Mouse (Mus musculus): ENCODE results near the gene Tmem132a. TPM values are rescaled to one million over a fixed set of nuclear protein-coding genes. Genes with fewer than 3 reads are reported as not detected.

Tmem132a gene
- polyA plus RNA-seq, 1 experiment from 2014 or later, result 77.5 TPM

DNA sequence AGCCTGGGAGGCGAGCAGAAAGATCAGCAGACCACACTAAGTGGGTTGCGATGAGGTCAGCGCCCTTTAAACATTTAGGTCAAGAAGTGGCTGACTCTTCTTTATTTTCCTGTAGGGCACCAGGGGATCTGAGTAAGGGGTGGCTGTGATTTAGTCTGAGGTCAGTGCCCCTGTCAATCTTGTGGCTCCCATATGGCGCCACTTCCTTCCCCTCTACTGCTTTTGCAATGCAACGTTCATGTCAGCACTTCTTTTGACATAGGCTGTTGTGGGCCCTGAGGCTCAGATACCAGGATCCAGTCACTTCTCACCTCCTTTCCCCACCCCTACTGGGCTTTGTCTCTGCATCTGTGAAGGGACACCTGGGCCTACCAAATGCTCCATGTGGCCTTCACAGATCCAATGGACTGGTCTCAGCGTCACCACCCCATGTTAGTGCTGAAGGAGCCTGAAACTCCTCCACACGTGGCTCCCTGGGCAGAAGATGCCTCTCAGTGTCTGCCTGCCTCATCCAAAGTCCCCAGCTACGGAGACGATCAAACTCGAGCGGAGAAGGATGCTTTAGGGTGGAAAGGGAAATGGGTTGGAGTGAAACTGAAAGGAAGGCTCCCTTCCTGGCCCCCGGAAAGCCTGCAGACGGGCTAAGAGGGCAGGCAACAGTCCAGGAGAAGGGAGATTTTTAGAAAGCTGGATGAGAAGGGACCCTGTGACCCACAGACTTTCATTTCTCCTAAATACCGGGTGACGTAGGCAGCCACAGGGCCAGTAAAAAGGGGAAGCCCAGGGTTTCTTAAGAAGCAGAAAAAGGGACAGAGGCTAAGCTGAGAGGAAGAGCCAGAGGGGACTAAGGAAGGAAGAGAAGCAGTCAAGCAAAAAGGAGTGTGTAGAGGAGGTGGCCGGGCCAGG is 27.8 kb downstream of the Tmem132a start:
- DNase-seq (ENCODE audit: low spot score), result no peak
- H3K27me3 ChIP-seq (ENCODE audit: insufficient read depth, poor library complexity, severe bottlenecking), result peaks cover 22% of the 10 kb centered on the region; the same call in 1 of the 2 replicates
- H3K9me3 ChIP-seq, result no peaks in the 10 kb centered on the region
- H3K36me3 ChIP-seq, result no peaks in the 10 kb centered on the region
- 41% methylated on average over 16 of the region's 16 CpGs for WGBS
- H3K27ac ChIP-seq, result no peak overlapping the region
- no peak overlapping the region for H3K4me3 ChIP-seq
- peaks cover 18% of the 10 kb centered on the region for H3K4me1 ChIP-seq

DNA sequence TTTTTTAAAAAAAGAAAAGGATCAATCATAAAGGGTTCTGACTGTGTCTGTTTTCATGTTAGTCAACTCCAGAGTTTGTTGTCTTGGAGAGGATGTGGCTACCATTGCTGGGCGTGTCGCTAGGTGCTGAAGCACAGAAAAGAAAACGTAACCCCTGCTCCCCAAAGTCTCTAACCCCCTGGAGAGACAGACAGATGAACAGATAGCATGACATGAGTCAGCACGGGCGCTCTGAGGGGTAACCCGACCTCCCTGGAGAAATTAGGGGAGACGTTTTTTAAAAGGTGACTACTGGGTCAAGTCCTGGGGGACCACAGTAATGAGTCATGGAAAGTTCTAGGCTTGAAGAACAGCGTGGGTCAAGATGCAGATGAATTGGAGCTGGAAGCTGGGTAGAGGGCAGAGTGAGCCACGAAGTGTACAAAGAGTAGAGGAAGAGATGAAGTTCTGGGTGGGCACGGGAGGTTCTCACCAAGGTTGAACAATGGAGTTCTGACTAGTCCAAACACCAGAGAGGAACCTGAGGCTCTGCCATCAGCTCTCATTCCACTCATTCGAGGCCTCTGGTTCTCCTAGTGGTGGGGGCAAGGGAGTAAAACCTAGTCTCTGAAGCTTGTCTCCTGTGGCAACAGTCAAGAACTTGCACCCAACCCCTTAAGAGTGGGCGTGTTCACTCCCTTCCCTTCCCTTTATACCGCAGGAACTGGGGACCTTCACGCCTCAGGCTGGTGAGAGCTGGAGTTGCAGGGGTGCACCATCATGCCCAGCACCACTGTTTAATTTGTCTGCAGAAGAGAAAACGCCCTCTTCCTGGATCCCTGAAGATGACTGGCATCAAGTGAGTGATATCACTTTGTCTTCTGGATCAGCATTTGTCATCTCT is 30.5 kb downstream of the Tmem132a start, which contains the start of gene Slc15a3:
Slc15a3 (plus strand) TSS at position 718 of the 883 bp plus-strand sequence.
- H3K36me3 ChIP-seq, result no peaks in the 10 kb centered on the region
- H3K4me1 ChIP-seq, result peaks cover 18% of the 10 kb centered on the region
- no peak within 1 kb of the TSS for H3K4me3 ChIP-seq
- peaks cover 17% of the 10 kb centered on the region; the same call in 1 of the 2 replicates for H3K27me3 ChIP-seq (ENCODE audit: insufficient read depth, poor library complexity, severe bottlenecking)
- no peaks in the 10 kb centered on the region for H3K9me3 ChIP-seq
- WGBS, result 72% methylated on average over 15 of the region's 15 CpGs
- no peak within 1 kb of the TSS for H3K27ac ChIP-seq
- no peak for DNase-seq (ENCODE audit: low spot score)

DNA sequence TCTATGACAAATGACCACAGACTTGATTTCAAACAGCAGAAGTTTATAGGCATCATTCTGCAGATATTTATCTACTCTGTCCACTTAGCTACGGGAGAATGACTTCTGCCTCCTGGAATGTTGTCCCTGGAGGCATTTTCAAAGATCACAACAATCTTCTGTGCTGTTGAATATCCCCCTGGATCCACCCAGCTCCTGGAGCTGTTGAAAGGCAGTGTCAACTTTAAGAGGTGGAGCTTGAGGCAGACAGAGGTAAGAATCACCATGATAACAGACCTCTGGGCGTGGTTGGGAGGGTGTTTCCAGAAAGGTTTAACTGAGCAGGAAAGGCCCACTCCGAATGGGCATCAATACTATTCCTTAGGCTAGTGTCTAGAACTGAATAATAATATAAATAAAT is 34.1 kb downstream of the Tmem132a start:
- no peak overlapping the region for H3K27ac ChIP-seq
- no peaks in the 10 kb centered on the region for H3K9me3 ChIP-seq
- WGBS, result 31% methylated on average over 3 of the region's 3 CpGs
- no peak for DNase-seq (ENCODE audit: low spot score)
- no peaks in the 10 kb centered on the region for H3K4me1 ChIP-seq
- H3K4me3 ChIP-seq, result no peak overlapping the region
- no peaks in the 10 kb centered on the region for H3K27me3 ChIP-seq (ENCODE audit: insufficient read depth, poor library complexity, severe bottlenecking)
- H3K36me3 ChIP-seq, result no peaks in the 10 kb centered on the region

DNA sequence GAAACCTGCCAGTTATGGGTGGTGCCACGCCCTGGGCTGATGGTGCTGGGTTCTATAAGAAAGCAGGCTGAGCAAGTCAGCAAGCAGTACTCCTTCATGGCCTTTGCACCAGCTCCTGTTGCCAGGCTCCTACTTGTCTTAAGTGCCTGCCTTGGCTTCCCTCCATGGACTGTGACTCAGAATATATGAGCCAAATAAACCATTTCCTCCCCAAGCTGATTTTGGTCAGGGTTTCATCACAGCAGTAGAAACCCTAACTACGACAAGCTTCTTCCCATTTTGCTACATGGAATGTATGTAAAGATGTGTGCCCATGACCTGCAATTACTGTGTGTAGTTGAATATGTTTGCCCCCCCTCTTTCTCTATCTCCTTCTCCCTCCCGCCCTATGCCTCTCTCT is 36.1 kb downstream of the Tmem132a start:
- H3K36me3 ChIP-seq, result no peaks in the 10 kb centered on the region
- no peaks in the 10 kb centered on the region for H3K4me1 ChIP-seq
- no peaks in the 10 kb centered on the region for H3K9me3 ChIP-seq
- DNase-seq (ENCODE audit: low spot score), result no peak
- H3K4me3 ChIP-seq, result no peak overlapping the region
- H3K27ac ChIP-seq, result no peak overlapping the region
- H3K27me3 ChIP-seq (ENCODE audit: insufficient read depth, poor library complexity, severe bottlenecking), result no peaks in the 10 kb centered on the region; the same call in 1 of the 2 replicates
- WGBS, result 74% methylated on average over 3 of the region's 3 CpGs

DNA sequence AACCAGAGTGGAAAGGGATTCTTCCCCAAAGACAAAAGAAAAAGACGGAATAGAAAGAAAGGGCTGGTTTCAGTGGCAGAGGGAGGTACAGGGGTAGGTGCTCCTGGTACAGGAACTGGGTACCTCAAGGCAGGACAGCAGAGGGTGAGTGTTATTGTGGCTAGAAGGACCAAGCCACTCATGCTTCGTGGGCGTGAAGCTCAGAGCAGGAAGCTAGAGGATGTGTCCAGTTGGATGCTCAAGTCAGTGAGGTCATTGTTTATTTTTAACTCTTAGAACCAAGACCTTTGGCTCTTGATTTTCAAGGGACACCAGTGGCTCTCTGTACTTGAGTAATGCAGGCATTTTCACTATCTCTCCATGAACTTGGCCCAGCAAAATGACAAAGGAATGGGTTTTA is 37.7 kb downstream of the Tmem132a start:
- H3K4me3 ChIP-seq, result no peak overlapping the region
- no peak for DNase-seq (ENCODE audit: low spot score)
- no peaks in the 10 kb centered on the region for H3K4me1 ChIP-seq
- WGBS, result 47% methylated on average over 3 of the region's 3 CpGs
- H3K27ac ChIP-seq, result no peak overlapping the region
- no peaks in the 10 kb centered on the region; the same call in 1 of the 2 replicates for H3K27me3 ChIP-seq (ENCODE audit: insufficient read depth, poor library complexity, severe bottlenecking)
- H3K9me3 ChIP-seq, result no peaks in the 10 kb centered on the region
- no peaks in the 10 kb centered on the region for H3K36me3 ChIP-seq

DNA sequence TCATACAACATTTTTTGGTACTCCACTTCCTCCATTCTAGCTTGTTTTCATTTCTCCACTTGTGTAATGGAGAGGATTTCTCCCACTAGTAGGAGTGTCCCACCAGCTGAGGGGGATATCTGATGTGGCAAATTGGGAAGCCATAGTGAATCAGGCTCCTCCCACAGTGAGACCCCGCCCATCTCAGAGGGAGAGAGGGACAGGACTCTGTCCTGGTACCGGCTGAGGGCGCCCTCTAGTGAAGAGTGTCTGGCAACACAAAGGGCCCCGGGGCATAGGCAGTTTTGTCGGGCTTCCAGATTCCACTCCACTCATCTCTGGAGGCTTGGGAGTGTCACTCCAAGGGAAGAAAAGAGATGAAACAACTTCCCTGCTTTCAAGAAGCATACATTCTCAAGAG is 38.3 kb downstream of the Tmem132a start:
- peak; percentile 79 for DNase-seq (ENCODE audit: low spot score)
- whole genome bisulfite sequencing, result 8% methylated on average over 5 of the region's 5 CpGs

DNA sequence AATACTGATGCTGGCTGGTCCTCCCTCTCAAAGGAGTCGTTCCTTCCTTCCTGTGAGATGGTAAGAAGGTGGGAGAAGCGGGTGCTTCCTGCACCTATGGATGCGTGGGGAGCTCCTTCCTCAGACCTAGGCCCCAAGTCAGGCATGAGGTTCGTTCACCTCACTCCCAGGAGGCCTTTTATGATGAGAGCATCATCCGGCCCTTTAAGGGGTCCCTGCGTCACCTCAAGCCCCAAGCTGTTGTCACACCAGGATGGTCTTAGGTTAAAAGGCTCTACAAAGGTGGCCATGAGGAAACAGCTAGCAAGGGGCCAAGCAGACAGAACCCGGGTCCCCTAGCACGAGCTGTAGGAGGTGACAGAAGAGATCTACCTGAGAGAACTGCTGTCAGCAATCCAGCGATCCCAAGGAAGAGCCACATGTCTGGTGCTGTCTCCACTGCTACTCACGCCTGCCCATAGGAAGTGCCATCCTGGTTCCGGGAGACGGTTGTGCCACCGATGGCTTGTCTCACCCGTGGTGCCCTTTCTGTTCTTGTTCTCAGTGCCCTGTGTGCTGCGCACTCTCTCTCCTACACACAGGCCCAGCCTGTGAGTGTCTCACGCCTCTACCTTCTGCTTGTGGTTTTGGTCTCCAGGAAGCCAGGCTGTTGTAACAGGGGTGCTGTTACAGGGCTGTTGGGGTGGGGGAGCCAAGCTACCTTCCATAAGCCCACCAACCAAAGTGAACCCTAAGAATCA is 40.1 kb downstream of the Tmem132a start, which contains the start of gene Cd6:
Cd6 (minus strand) TSS at position 623 of the 740 bp plus-strand sequence.
- no peaks in the 10 kb centered on the region; the same call in 1 of the 2 replicates for H3K27me3 ChIP-seq (ENCODE audit: insufficient read depth, poor library complexity, severe bottlenecking)
- no peaks in the 10 kb centered on the region for H3K36me3 ChIP-seq
- no peaks in the 10 kb centered on the region for H3K9me3 ChIP-seq
- DNase-seq (ENCODE audit: low spot score), result no peak
- H3K4me1 ChIP-seq, result no peaks in the 10 kb centered on the region
- 88% methylated on average over 16 of the region's 16 CpGs for WGBS
- 0 out of 2 replicates have a peak within 1 kb of the TSS, but pooled peaks have one; percentile 1 for H3K27ac ChIP-seq
- no peak within 1 kb of the TSS for H3K4me3 ChIP-seq

More for the DNA sequence above, 38.3 kb downstream of the Tmem132a start:
- Histone ChIP-seq H3K9me3 (no peaks in the 10 kb centered on the region), H3K27ac (no peak overlapping the region), H3K27me3 (ENCODE audit: insufficient read depth, poor library complexity, severe bottlenecking) (no peaks in the 10 kb centered on the region; the same call in 1 of the 2 replicates), H3K4me3 (no peak overlapping the region), H3K36me3 (no peaks in the 10 kb centered on the region), H3K4me1 (no peaks in the 10 kb centered on the region)

DNA sequence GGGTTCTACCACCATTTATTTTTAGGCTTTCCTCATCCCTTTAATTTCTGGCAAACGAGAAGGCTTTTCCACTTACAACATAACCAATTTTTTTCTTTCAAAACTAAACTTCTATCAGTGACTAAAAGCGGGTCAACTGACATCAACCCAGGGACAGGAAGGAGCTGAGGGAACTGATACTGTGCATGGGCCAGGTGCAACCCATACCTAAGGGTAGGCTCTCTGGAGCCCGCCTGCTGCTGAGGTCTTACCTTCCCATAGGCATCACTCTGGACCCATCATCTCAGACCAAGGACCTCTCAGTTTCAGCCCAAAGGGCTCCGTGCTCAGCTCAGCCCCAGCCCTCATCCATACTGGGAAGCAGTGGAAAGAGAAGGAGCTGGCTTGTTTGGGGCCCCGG is 41.4 kb downstream of the Tmem132a start:
- H3K27ac ChIP-seq, result no peak overlapping the region
- no peaks in the 10 kb centered on the region for H3K4me1 ChIP-seq
- no peaks in the 10 kb centered on the region for H3K9me3 ChIP-seq
- H3K4me3 ChIP-seq, result no peak overlapping the region
- no peaks in the 10 kb centered on the region for H3K36me3 ChIP-seq
- no peaks in the 10 kb centered on the region; the same call in 1 of the 2 replicates for H3K27me3 ChIP-seq (ENCODE audit: insufficient read depth, poor library complexity, severe bottlenecking)
- no peak for DNase-seq (ENCODE audit: low spot score)
- 86% methylated on average over 5 of the region's 5 CpGs for WGBS

DNA sequence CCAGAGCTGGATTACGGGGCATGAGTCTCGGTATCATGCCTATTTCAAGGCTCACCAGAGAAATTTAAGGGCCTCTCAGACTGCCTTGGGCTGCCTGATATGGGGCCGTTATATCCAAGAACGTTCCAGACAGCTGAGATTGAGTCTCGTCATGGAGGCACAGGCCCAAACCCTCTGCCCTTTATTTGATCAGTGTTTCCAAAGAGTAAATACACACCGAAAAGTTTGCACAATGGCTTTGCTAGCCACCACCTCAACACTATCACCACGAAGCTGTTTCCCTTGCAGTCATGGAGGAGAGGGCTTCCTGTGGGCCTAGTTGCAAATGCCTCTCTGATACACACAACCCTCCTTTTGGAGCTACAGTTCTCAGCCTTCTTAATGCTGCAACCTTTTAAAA is 45.7 kb downstream of the Tmem132a start:
- Histone ChIP-seq H3K9me3 (no peaks in the 10 kb centered on the region), H3K27ac (no peak overlapping the region), H3K36me3 (no peaks in the 10 kb centered on the region), H3K4me1 (no peaks in the 10 kb centered on the region), H3K4me3 (no peak overlapping the region), H3K27me3 (ENCODE audit: insufficient read depth, poor library complexity, severe bottlenecking) (no peaks in the 10 kb centered on the region)
- no peak for DNase-seq (ENCODE audit: low spot score)
- 76% methylated on average over 7 of the region's 7 CpGs for WGBS

DNA sequence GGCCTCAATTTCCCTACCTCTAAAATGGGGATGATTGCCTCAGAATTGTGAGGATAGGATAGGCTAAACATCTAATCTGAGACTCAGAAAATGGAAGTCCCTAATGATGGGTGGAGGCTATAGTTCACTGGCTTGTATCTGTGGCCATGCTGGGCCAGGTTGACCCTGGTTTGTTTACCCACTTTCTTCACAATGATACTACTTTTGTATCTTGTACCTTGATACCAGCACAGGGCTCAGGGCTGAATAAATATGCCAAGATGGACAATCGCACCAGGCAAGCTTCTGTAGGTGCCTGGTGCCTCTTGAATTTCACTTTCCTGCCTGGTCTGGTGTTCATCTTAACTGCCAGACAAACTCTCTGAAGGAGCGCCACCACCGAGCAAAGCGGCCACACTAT is 47.2 kb downstream of the Tmem132a start:
- no peak for DNase-seq (ENCODE audit: low spot score)
- no peaks in the 10 kb centered on the region for H3K27me3 ChIP-seq (ENCODE audit: insufficient read depth, poor library complexity, severe bottlenecking)
- H3K36me3 ChIP-seq, result no peaks in the 10 kb centered on the region
- H3K4me1 ChIP-seq, result peaks cover 8% of the 10 kb centered on the region
- 94% methylated on average over 4 of the region's 4 CpGs for WGBS
- no peaks in the 10 kb centered on the region for H3K9me3 ChIP-seq
- H3K27ac ChIP-seq, result no peak overlapping the region
- no peak overlapping the region for H3K4me3 ChIP-seq

DNA sequence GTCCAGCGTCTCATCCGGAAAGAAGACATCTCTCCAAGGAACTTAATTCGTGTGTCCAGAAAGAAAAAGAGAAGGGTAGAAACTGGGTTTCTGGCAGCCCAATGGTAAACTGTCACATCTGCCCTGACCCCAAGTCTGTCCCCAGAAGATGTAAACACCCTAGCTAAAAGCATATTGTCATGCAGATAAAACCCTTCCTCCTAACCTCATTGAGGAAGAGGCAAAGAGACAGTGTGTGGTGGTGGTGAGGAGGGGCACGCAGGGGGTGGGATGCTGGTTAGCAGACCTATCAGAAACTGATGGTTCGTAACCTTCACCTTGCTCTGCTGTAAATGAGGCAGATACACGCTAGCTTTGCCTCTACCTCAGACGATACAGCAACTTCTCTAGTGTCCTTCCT is 48.4 kb downstream of the Tmem132a start:
- H3K4me3 ChIP-seq, result no peak overlapping the region
- H3K27me3 ChIP-seq (ENCODE audit: insufficient read depth, poor library complexity, severe bottlenecking), result no peaks in the 10 kb centered on the region
- no peaks in the 10 kb centered on the region for H3K9me3 ChIP-seq
- no peaks in the 10 kb centered on the region for H3K36me3 ChIP-seq
- WGBS, result 70% methylated on average over 7 of the region's 7 CpGs
- peaks cover 8% of the 10 kb centered on the region for H3K4me1 ChIP-seq
- H3K27ac ChIP-seq, result no peak overlapping the region
- no peak for DNase-seq (ENCODE audit: low spot score)

DNA sequence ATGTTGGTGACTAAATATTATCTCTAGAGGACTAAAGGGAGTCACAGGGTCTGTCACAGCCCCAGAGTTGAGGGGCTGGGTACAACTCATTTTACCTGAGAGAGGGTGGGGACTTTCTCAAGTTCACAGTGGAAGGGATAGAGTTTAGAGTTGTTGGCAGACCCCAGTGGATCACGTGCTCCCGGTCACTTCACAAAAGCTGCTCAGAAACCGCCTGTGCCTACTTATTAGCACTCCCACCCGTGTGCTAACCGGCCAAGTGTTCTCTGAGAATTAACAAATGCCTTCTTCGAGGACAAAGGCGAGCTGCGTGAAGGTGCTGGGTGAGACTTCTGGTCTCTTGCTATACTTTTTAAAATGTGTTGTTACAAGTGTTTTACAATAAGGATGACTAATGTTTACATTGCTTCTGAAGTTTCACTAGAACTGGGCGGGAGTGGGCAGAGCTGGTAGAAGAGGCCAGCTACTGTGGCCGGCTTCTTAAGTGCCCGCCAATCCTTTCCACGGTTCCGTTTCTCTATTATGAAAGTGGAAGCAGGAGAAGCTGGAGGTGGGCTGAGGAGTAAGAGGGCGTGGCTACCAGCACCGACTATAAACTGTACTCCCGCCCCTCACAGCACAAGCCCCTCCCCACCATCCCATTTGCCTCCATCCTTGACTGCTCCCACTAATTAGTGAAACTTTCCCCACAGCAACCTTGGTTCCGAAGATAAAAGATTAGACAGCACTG is 51.4 kb downstream of the Tmem132a start:
- no peaks in the 10 kb centered on the region for H3K9me3 ChIP-seq
- peaks cover 8% of the 10 kb centered on the region for H3K4me1 ChIP-seq
- no peak for DNase-seq (ENCODE audit: low spot score)
- WGBS, result 34% methylated on average over 17 of the region's 17 CpGs
- H3K36me3 ChIP-seq, result no peaks in the 10 kb centered on the region
- no peaks in the 10 kb centered on the region for H3K27me3 ChIP-seq (ENCODE audit: insufficient read depth, poor library complexity, severe bottlenecking)
- 0 out of 2 replicates have a peak overlapping the region, but pooled peaks have one; percentile 13 for H3K4me3 ChIP-seq
- H3K27ac ChIP-seq, result no peak overlapping the region

All from heart, embryonic 10.5 days (tissue).